Mouse (Mus musculus) forebrain, embryonic 10.5 days (tissue): ENCODE measurements around the gene Sipa1l2. TPM values are rescaled to one million over a fixed set of nuclear protein-coding genes. Genes with fewer than 3 reads are reported as not detected.

Experiments
- DNase-seq: peaks from one replicate; pipeline ENCODE4 v3.0.0-alpha.2; 2017; ENCODE audit warnings: low spot score; ENCODE audit errors: extremely low spot score
- H3K27ac ChIP-seq: fragments of 300-500 bp; sonication (generic); 2 replicates; pipeline ENCODE4 v1.5.1; 2016; ENCODE audit warnings: mild to moderate bottlenecking
- H3K27me3 ChIP-seq: fragments of 300-500 bp; sonication (generic); 2 replicates; pipeline ENCODE4 v1.6.1; 2016; ENCODE audit warnings: mild to moderate bottlenecking; ENCODE audit not compliant: poor library complexity, severe bottlenecking
- H3K36me3 ChIP-seq: fragments of 300-500 bp; sonication (generic); replicated peaks from 2 replicates; pipeline ENCODE4 v1.6.1; 2016; ENCODE audit warnings: mild to moderate bottlenecking, moderate library complexity
- H3K4me1 ChIP-seq: fragments of 300-500 bp; sonication (generic); 2 replicates; pipeline ENCODE4 v1.6.1; 2016
- H3K4me3 ChIP-seq: fragments of 300-500 bp; sonication (generic); 2 replicates; pipeline ENCODE4 v1.5.1; 2016; ENCODE audit warnings: mild to moderate bottlenecking, moderate library complexity
- H3K9me3 ChIP-seq: fragments of 300-500 bp; sonication (generic); 2 replicates; pipeline ENCODE4 v1.6.1; 2016; ENCODE audit warnings: mild to moderate bottlenecking, moderate library complexity
- WGBS: fragments of 180-500 bp; shearing (Covaris S2); methylation state at CpG from one replicate; pipeline ENCODE4 v1.1.7; 2016; 5-methylcytosine and 5-hydroxymethylcytosine counted together
- polyA plus RNA-seq: library from polyadenylated mRNA; unstranded; fragments of >200 nt; fragmentation: Nextera tagmentation; extraction: Ambion mirVana; gene quantifications from 2 replicates; pipeline ENCODE4 v1.2.1, GENCODE M21; 2016

The Sipa1l2 gene
- polyA plus RNA-seq, 1 experiment from 2014 or later, result 15.4 TPM

- WGBS, result 14% methylated on average over 5 of the region's 5 CpGs
- H3K27me3 ChIP-seq, result no peaks in the 10 kb centered on the region
- no peak for DNase-seq
- H3K27ac ChIP-seq, result peak overlapping the region; percentile 77
- H3K4me3 ChIP-seq, result peak overlapping the region; percentile 0; the same call in 1 of the 2 replicates
- peaks cover 93% of the 10 kb centered on the region for H3K4me1 ChIP-seq
- no peaks in the 10 kb centered on the region; the same call in 1 of the 2 replicates for H3K36me3 ChIP-seq
- no peaks in the 10 kb centered on the region for H3K9me3 ChIP-seq
Observed at GRCm38 (mm10) chr8:125513935-125514334, 55.7 kb downstream of the Sipa1l2 start.

DNA sequence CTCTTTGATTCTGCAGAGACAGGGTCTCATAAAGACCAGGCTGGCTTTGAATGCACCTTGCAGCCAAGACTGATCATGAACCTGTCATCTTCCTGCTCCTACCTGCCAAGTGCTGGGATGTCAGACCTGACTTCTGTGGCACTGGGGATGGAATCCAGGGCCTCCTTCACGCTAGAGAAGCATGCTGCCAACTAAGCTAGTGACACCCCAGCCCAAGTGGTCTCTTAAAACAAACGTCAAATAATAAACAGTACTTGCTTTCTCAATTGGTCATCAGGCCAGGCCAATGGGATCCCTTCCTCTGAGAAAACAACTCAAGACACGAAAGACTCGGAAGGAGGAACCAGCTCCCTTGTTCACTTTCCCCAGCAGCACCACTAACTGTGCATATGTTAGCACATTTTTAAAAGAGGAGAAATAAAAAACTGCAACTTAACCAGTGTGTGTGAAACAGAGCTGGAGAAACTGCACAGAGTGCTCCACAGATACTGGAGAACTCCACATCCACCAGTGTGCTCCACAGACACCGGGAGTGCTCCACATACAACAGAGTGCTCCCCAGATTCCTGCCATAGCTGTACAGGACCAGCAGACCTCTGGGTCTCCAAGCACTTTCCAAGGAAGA is 56.3 kb downstream of the Sipa1l2 start:
- Histone ChIP-seq H3K4me1 (peaks cover 93% of the 10 kb centered on the region), H3K9me3 (no peaks in the 10 kb centered on the region), H3K36me3 (no peaks in the 10 kb centered on the region; the same call in 1 of the 2 replicates), H3K4me3 (peak overlapping the region; percentile 0; the same call in 1 of the 2 replicates), H3K27ac (peak overlapping the region; percentile 77), H3K27me3 (no peaks in the 10 kb centered on the region)
- no peak for DNase-seq
- 72% methylated on average over 5 of the region's 5 CpGs for WGBS

GRCm38 (mm10) chr8:125512561-125512960 is 57.0 kb downstream of the Sipa1l2 start:
- Histone ChIP-seq H3K27me3 (no peaks in the 10 kb centered on the region), H3K27ac (no peak overlapping the region), H3K9me3 (no peaks in the 10 kb centered on the region), H3K36me3 (no peaks in the 10 kb centered on the region; the same call in 1 of the 2 replicates), H3K4me3 (no peak overlapping the region), H3K4me1 (peaks cover 93% of the 10 kb centered on the region)
- 89% methylated on average over 1 of the region's 1 CpGs for WGBS
- no peak for DNase-seq

GRCm38 (mm10) chr8:125510861-125511668 is 58.5 kb downstream of the Sipa1l2 start:
- Histone ChIP-seq H3K27ac (peak overlapping the region; percentile 66), H3K4me1 (peaks cover 91% of the 10 kb centered on the region), H3K4me3 (no peak overlapping the region), H3K9me3 (no peaks in the 10 kb centered on the region), H3K27me3 (no peaks in the 10 kb centered on the region), H3K36me3 (no peaks in the 10 kb centered on the region)
- no peak for DNase-seq
- 79% methylated on average over 14 of the region's 14 CpGs for WGBS

DNA sequence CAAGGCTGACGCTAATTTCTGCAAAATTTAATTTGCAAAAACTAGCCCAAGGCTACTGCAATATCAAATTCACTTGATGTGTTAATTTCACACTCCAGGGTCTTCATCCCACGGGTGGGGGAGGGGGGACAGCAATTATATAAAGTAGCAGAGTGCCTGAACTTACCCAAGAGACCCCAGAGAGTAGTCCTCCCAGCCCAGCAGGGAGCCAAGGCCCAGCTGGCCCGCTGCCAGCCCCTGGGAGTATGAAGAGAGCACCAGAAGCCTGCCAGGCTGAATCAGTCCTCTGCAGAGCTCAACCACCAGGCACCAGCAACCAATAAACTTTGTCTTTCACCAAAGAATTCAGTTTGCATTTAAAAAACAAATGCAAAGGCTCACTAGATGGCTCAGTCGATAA is 59.8 kb downstream of the Sipa1l2 start:
- no peak for DNase-seq
- Histone ChIP-seq H3K4me3 (no peak overlapping the region), H3K9me3 (no peaks in the 10 kb centered on the region), H3K27ac (peak overlapping the region; percentile 58; the same call in 1 of the 2 replicates), H3K4me1 (peaks cover 93% of the 10 kb centered on the region), H3K27me3 (no peaks in the 10 kb centered on the region), H3K36me3 (no peaks in the 10 kb centered on the region)
- 44% methylated on average over 4 of the region's 4 CpGs for WGBS

DNA sequence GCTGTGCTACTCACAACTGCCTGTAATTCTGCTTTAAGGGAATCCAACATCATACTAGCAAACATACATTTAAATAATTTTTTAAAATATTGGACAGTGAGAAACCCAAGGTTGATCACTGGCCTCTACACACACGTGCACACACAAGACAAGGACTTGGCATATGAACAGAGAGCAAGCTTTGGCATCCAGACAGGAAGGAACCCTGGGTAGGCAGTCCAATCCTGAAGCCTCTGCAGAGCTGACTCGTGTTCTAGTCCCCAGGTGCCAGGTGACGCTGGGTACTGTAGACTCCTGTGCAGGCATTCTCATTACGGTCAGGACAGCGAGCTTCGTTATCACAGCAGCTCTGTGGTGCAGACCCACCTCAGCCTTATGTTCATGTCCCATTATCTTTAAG is 60.4 kb downstream of the Sipa1l2 start:
- Histone ChIP-seq H3K27me3 (no peaks in the 10 kb centered on the region), H3K4me3 (no peak overlapping the region), H3K36me3 (no peaks in the 10 kb centered on the region), H3K9me3 (no peaks in the 10 kb centered on the region), H3K27ac (no peak overlapping the region), H3K4me1 (peaks cover 93% of the 10 kb centered on the region)
- 94% methylated on average over 6 of the region's 6 CpGs for WGBS
- no peak for DNase-seq

DNA sequence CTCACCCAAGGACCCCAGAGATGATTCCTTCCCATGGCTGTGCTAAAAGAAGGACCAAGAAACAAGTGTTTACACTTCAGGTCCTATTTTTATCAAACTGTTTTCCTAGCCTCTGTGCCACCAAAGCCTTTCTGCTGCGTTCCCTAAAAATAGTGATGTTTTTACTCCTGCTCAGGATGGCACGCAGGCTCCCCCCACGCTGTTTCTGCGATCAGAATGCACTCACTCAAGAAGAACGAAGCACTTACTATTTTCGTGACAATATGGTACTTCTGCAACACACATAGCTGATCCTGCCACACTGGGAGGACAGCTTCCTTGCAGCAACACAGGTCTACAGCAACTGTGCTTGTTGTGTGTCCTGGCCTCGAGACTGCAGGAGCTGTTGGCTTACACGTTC is 62.3 kb downstream of the Sipa1l2 start:
- H3K4me1 ChIP-seq, result peaks cover 79% of the 10 kb centered on the region
- no peaks in the 10 kb centered on the region for H3K9me3 ChIP-seq
- no peak for DNase-seq
- no peaks in the 10 kb centered on the region for H3K36me3 ChIP-seq
- 80% methylated on average over 8 of the region's 8 CpGs for WGBS
- H3K27ac ChIP-seq, result 0 out of 2 replicates have a peak overlapping the region, but pooled peaks have one; percentile 63
- no peaks in the 10 kb centered on the region for H3K27me3 ChIP-seq
- no peak overlapping the region for H3K4me3 ChIP-seq

GRCm38 (mm10) chr8:125504605-125505257 is 64.9 kb downstream of the Sipa1l2 start:
- no peak for DNase-seq
- WGBS, result 43% methylated on average over 6 of the region's 6 CpGs
- peak overlapping the region; percentile 54 for H3K27ac ChIP-seq
- H3K27me3 ChIP-seq, result no peaks in the 10 kb centered on the region
- no peak overlapping the region for H3K4me3 ChIP-seq
- H3K4me1 ChIP-seq, result peaks cover 66% of the 10 kb centered on the region
- no peaks in the 10 kb centered on the region for H3K36me3 ChIP-seq
- no peaks in the 10 kb centered on the region for H3K9me3 ChIP-seq

DNA sequence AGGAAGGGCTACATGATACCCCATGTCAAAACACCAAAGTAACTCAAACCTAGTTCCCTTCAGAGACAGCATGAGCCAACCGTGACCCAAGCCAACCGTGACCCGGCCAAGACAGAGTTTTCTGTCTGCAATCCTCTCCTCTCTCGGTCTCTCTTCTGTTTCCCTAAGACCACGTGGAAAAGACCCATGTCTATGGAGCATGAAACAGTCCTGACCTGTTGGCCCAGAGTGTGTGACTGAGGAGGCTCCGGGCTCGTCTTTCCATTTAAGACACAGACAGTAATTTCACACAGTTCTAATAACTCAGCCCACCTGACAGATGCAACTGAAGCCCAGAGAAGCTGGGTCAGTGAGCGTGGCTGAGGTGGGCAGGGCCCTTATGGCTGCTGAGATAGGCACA is 65.8 kb downstream of the Sipa1l2 start:
- no peaks in the 10 kb centered on the region for H3K27me3 ChIP-seq
- H3K36me3 ChIP-seq, result no peaks in the 10 kb centered on the region
- WGBS, result 85% methylated on average over 8 of the region's 8 CpGs
- H3K4me3 ChIP-seq, result no peak overlapping the region
- H3K4me1 ChIP-seq, result peaks cover 62% of the 10 kb centered on the region
- no peaks in the 10 kb centered on the region for H3K9me3 ChIP-seq
- no peak for DNase-seq
- H3K27ac ChIP-seq, result no peak overlapping the region

- no peaks in the 10 kb centered on the region for H3K36me3 ChIP-seq
- 91% methylated on average over 3 of the region's 3 CpGs for WGBS
- DNase-seq, result no peak
- peaks cover 62% of the 10 kb centered on the region for H3K4me1 ChIP-seq
- H3K9me3 ChIP-seq, result no peaks in the 10 kb centered on the region
- H3K27ac ChIP-seq, result no peak overlapping the region
- no peaks in the 10 kb centered on the region for H3K27me3 ChIP-seq
- no peak overlapping the region for H3K4me3 ChIP-seq
Observed at GRCm38 (mm10) chr8:125502828-125503227, 66.8 kb downstream of the Sipa1l2 start.

GRCm38 (mm10) chr8:125500005-125500404 is 69.6 kb downstream of the Sipa1l2 start:
- 82% methylated on average over 5 of the region's 5 CpGs for WGBS
- H3K4me1 ChIP-seq, result peaks cover 49% of the 10 kb centered on the region
- H3K9me3 ChIP-seq, result no peaks in the 10 kb centered on the region

DNA sequence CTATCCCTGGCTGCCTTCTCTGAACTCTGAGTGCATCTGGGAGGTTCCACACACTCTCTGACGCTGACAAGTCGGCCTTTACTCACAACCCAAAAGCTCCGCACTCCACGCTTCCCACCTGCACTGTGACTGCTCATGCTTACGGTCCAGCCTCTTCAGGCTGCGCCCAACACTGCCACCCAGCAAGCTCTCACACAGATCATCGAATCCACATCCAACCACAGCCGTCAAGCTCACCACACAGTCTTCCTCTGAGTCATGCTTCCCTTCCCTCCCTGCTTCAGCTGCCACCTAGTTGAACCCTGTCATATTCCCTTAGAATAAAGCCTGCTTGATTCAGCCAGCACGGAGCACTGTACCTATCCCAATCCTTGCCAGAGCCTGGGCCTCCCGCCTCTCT is 71.1 kb downstream of the Sipa1l2 start:
- Histone ChIP-seq H3K4me3 (no peak overlapping the region), H3K4me1 (peaks cover 49% of the 10 kb centered on the region), H3K27me3 (no peaks in the 10 kb centered on the region), H3K27ac (peak overlapping the region; percentile 60), H3K36me3 (no peaks in the 10 kb centered on the region), H3K9me3 (no peaks in the 10 kb centered on the region)
- DNase-seq, result no peak
- WGBS, result 72% methylated on average over 10 of the region's 10 CpGs

More at GRCm38 (mm10) chr8:125500005-125500404, 69.6 kb downstream of the Sipa1l2 start:
- no peak for DNase-seq
- Histone ChIP-seq H3K27ac (no peak overlapping the region), H3K27me3 (no peaks in the 10 kb centered on the region), H3K36me3 (no peaks in the 10 kb centered on the region), H3K4me3 (no peak overlapping the region)

DNA sequence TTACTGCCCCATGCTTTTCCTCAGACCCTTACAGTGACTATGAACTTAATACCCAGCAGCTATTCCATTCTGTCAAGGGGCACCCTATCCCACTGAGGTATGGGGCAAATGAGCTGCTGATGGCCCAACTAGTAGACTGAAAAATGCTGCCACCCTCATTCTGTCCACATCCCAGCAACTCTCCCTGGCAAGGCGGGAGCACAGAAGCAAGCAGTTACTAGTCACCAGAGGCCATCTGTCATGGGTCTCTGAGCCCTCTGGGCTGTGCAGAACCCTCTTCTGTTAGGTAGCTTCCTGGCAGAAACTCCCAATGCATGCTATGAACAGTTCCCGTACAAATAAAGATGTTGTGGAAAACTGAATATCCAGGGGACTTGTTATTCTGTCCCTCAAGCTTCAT is 74.1 kb downstream of the Sipa1l2 start:
- peaks cover 61% of the 10 kb centered on the region for H3K4me1 ChIP-seq
- WGBS, result 86% methylated on average over 2 of the region's 2 CpGs
- H3K9me3 ChIP-seq, result no peaks in the 10 kb centered on the region
- H3K4me3 ChIP-seq, result no peak overlapping the region
- H3K27me3 ChIP-seq, result no peaks in the 10 kb centered on the region
- peaks cover 20% of the 10 kb centered on the region for H3K36me3 ChIP-seq
- no peak for DNase-seq
- H3K27ac ChIP-seq, result no peak overlapping the region
